Mouse (Mus musculus) embryonic fibroblast, embryonic 13.5 days (primary cell): ENCODE measurements around the gene Gp9.

ENCODE experiments used
- CTCF ChIP-seq: IDR thresholded peaks from 2 replicates; pipeline ENCODE4 v1.5.1; 2011; ENCODE audit warnings: mild to moderate bottlenecking, control low read depth, low read length, moderate library complexity, borderline replicate concordance; ENCODE audit not compliant: insufficient read depth
- POLR2A ChIP-seq: IDR thresholded peaks from 2 replicates; pipeline ENCODE4 v1.6.1; 2011; ENCODE audit warnings: low read depth, mild to moderate bottlenecking, control low read depth, low read length, moderate library complexity

DNA sequence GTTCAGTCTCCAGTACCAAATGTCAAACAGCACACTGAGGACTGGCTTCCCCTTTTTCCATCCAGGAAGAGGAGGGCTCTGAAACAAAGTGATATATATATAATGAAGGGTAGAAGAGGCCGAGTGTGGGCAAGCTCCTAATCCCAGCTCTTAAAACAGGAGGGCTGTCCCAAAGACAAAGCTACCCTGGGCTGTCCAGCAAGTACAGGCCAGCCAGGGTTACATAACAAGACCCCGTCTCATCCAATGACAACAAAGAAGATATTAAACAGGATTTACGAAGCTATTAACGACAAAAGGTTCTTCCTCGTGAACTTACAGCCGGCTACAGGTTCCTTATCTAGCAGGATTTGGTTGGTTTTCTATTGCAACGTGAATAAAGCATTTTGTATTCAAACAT is 27.0 kb downstream of the Gp9 start:
- TF ChIP-seq CTCF (no peak), POLR2A (no peak)
